ENCODE assay signal across 20 mouse cellular contexts in the genomic region with DNA sequence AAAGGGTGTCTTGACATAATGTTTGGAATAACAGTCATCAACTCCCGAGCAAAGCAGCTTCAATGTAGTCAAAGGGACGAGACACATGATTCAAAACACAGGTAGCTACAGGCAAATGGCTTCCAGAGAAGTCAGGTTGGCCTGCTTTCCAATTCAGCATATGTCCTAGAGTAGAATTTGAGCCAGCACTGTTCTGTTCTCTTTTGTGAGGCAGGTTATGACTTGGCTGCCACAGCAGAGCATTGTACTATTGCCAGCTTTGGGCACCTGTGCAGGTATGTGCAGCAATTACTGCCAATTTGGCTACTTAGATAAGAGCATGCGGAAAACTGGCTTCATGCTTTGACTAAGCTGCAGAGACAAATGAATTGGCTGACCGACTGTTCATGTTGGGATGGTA.
DNase-seq lines count a peak whose midpoint lies in the region; ATAC-seq and TF ChIP-seq lines count a peak whose summit lies in the region.
"Had no signal": no experiment of that assay in that cellular context is flagged by ENCODE, and none has a peak within 500 bp of the region (broad histone marks: within the 10 kb centered on the region; RNA-seq: fewer than 3 reads in every experiment).

No protein-coding gene starts in this region.

- no peaks in the 10 kb centered on the region for H3K36me3 ChIP-seq in forebrain, embryonic 10.5 days (replicated peaks)
- H3K36me3 ChIP-seq: embryonic facial prominence, embryonic 13.5 days; G1E; heart, embryonic 13.5 days; kidney, embryonic 15.5 days had no signal

- no peak for TF ChIP-seq POLR2A in cerebellum, adult 2 months (IDR thresholded peaks at IDR 0.05; ENCODE audit: borderline replicate concordance, insufficient read depth, low read length)

- DNase-seq in cerebellum, postnatal 4 days (ENCODE audit: low spot score in 2 of 2), result no peak
- DNase-seq in cerebellum, adult 2 months, result peak; percentile 16 to 58
- DNase-seq in cerebellum, postnatal 10 days, result peak; percentile 58 to 67
- peak; percentile 51 for DNase-seq in fat pad, adult 2 months (ENCODE audit: extremely low read depth, low read depth, low spot score)
- DNase-seq in forebrain, embryonic 10.5 days (ENCODE audit: extremely low spot score, low spot score), result no peak
- DNase-seq in heart, adult 11 months, result no peak
- no peak for DNase-seq in lung, postnatal 36 days
- DNase-seq: adrenal gland, postnatal 10 days; B cell, adult 2 months; gastrocnemius, postnatal 10 days; heart, postnatal 36 days; kidney, adult 2 months had no signal

- H3K4me3 ChIP-seq in cerebellum, adult 2 months (replicated peaks; ENCODE audit: insufficient read depth, low read depth, low read length), result no peak overlapping the region
- no peak overlapping the region for H3K4me3 ChIP-seq in forebrain, embryonic 10.5 days
- H3K4me3 ChIP-seq: embryonic facial prominence, embryonic 13.5 days; heart, embryonic 13.5 days; kidney, embryonic 15.5 days had no signal

- H3K27ac ChIP-seq in cerebellum, adult 2 months (ENCODE audit: insufficient read depth, low read length), result no peak overlapping the region
- no peak overlapping the region for H3K27ac ChIP-seq in forebrain, embryonic 10.5 days
- H3K27ac ChIP-seq: embryonic facial prominence, embryonic 13.5 days; heart, embryonic 13.5 days; kidney, embryonic 15.5 days had no signal

- peak; percentile 79; the same call in 1 of the 2 replicates for ATAC-seq in cerebellum, adult (ENCODE audit: insufficient number of reproducible peaks, low FRiP score, low TSS enrichment)
- ATAC-seq: CD4-positive, CD25-positive, alpha-beta regulatory T cell, adult 4 months; forebrain, embryonic 14.5 days; hindbrain, embryonic 16.5 days had no signal

- TF ChIP-seq CTCF in cerebellum, adult 2 months (IDR thresholded peaks at IDR 0.05; ENCODE audit: borderline replicate concordance, insufficient read depth, low read depth, low read length), result no peak

- H3K4me1 ChIP-seq in cerebellum, adult 2 months (ENCODE audit: control insufficient read depth, insufficient read depth, low read length), result no peaks in the 10 kb centered on the region
- H3K4me1 ChIP-seq in forebrain, embryonic 10.5 days, result no peaks in the 10 kb centered on the region
- H3K4me1 ChIP-seq: embryonic facial prominence, embryonic 13.5 days; heart, embryonic 13.5 days; kidney, embryonic 15.5 days had no signal

- H3K9me3 ChIP-seq in forebrain, embryonic 10.5 days, result no peaks in the 10 kb centered on the region
- H3K9me3 ChIP-seq: embryonic facial prominence, embryonic 13.5 days; G1E; heart, embryonic 13.5 days; kidney, embryonic 15.5 days had no signal

- WGBS in cerebellum, adult 2 months, result 20% methylated on average over 4 of the region's 4 CpGs
- WGBS in forebrain, embryonic 10.5 days, result 86% methylated on average over 4 of the region's 4 CpGs

- no peaks in the 10 kb centered on the region; the same call in 1 of the 2 replicates for H3K27me3 ChIP-seq in cerebellum, adult 2 months (ENCODE audit: control insufficient read depth, insufficient read depth, low read length)
- peaks cover 91% of the 10 kb centered on the region for H3K27me3 ChIP-seq in forebrain, embryonic 10.5 days (ENCODE audit: poor library complexity, severe bottlenecking)
- H3K27me3 ChIP-seq: embryonic facial prominence, embryonic 13.5 days; heart, embryonic 13.5 days; kidney, embryonic 15.5 days had no signal

Comparison
In these comparisons a context has a peak if more than half of its experiments do, and no peak if none do; other contexts are left out.
1. DNase-seq: peak in cerebellum, adult 2 months (2 of 2), cerebellum, postnatal 10 days (2 of 2) and fat pad, adult 2 months (single experiment); none in cerebellum, postnatal 4 days (0 of 2), forebrain, embryonic 10.5 days (single experiment), heart, adult 11 months (single experiment) and lung, postnatal 36 days (single experiment).